Mouse (Mus musculus): Measurements from ENCODE around the gene Selenom. TPM values are rescaled to one million over a fixed set of nuclear protein-coding genes. Genes with fewer than 3 reads are reported as not detected.

The Selenom gene
- polyA plus RNA-seq, 1 experiment from 2014 or later, result 283 TPM

DNA sequence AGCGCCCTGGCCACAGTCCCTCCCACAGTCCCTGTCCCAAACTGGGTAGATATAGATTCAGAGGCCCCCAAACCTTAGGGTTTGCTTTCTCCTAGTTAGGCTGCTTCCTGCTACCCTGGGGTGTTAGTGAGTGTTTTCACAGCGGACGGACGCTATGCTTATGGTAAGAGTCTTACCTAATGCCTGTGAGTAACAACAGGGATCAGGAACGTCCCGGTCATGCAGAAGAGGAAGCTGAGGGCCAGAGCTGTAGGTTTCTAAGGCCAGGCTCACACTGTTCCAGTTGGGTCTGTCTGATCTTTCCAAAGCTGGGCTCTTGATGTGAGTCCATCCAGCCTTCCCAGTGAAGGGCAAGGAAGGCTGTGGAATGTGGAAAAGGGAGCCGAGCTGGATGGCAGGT is 28.1 kb upstream of the Selenom start:
- no peaks in the 10 kb centered on the region for H3K4me1 ChIP-seq (replicated peaks; ENCODE audit: control insufficient read depth, insufficient read depth, low read length)
- H3K27ac ChIP-seq (ENCODE audit: low read depth, low read length), result no peak overlapping the region
- H3K9me3 ChIP-seq (ENCODE audit: control insufficient read depth), result no peaks in the 10 kb centered on the region
- no peaks in the 10 kb centered on the region for H3K27me3 ChIP-seq (replicated peaks; ENCODE audit: control insufficient read depth, insufficient read depth, low read length)
- ATAC-seq, result no peak
- no peaks in the 10 kb centered on the region for H3K36me3 ChIP-seq (ENCODE audit: control insufficient read depth, insufficient read depth)
- H3K4me3 ChIP-seq (ENCODE audit: low read depth, low read length), result no peak overlapping the region
- no peak overlapping the region for H3K4me2 ChIP-seq (replicated peaks; ENCODE audit: low read depth)
- TF ChIP-seq CTCF (IDR thresholded peaks at IDR 0.05; ENCODE audit: low read depth), result no peak
- H3K9ac ChIP-seq (ENCODE audit: low read depth, low read length), result no peak overlapping the region
- 63% methylated on average over 7 of the region's 7 CpGs for WGBS

DNA sequence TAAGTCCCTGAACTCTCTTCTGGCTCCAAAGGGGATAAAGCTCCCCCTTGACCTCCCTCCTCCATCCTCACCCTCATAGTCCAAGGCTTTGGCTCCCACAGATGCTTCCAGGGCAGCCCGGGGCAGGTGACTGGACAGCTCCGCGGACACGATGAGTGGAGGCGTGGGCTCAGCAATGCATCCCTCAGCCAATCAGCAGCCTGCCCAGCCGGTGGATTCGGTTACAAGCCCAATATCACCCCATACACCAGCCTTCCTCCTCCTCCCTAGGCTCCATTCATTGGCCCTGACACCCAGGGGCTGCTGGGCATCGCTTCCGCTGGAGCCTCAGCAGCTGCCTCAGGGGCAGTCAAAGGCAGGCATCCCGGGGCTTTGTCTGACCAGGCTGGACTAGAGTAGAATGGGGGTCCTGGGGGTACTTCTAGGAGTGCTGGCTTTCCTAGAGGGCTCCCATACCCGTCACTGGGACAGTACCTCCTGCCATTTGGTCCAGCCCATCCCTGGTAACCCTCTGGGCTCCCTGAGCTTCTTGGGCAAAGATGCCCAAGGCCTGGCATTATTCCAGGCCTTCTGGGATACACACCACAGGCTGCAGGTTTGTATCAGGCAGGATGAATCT is 26.4 kb upstream of the Selenom start, which contains the start of gene Pla2g3:
TSS of gene Pla2g3 (plus strand) at position 333 of the 619 bp plus-strand sequence.
- WGBS, result 34% methylated on average over 11 of the region's 11 CpGs

DNA sequence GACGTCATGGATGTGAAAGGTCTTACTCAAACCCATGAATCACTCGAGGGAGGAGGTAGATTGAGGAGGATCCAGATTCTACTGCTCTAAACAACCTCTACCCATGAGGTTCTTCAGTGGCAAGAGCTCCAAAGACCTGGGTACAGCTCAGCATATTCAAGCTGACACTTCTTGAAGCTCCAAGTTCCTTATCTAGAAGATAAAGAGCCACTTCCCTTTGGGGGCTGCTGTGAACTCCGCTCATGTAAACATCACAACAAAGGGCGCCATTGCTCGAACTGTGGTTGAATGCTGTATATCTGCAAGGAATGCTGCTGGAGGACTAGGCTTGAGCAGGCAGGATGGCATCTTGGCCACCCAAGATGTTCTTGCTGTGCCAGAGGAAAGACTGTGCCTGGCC is 25.4 kb upstream of the Selenom start:
- 68% methylated on average over 5 of the region's 5 CpGs for whole genome bisulfite sequencing
- H3K27me3 ChIP-seq (replicated peaks; ENCODE audit: control insufficient read depth, insufficient read depth, low read length), result no peaks in the 10 kb centered on the region
- H3K4me1 ChIP-seq (replicated peaks; ENCODE audit: control insufficient read depth, insufficient read depth, low read length), result no peaks in the 10 kb centered on the region
- H3K36me3 ChIP-seq (ENCODE audit: control insufficient read depth, insufficient read depth), result no peaks in the 10 kb centered on the region
- H3K9ac ChIP-seq (ENCODE audit: low read depth, low read length), result no peak overlapping the region
- ATAC-seq, result no peak
- H3K4me3 ChIP-seq (ENCODE audit: low read depth, low read length), result no peak overlapping the region
- H3K27ac ChIP-seq (ENCODE audit: low read depth, low read length), result no peak overlapping the region
- no peak for TF ChIP-seq CTCF (IDR thresholded peaks at IDR 0.05; ENCODE audit: low read depth)
- no peaks in the 10 kb centered on the region for H3K9me3 ChIP-seq (ENCODE audit: control insufficient read depth)
- no peak overlapping the region for H3K4me2 ChIP-seq (replicated peaks; ENCODE audit: low read depth)

More for the DNA sequence above, 26.4 kb upstream of the Selenom start, which contains the start of gene Pla2g3:
- no peaks in the 10 kb centered on the region for H3K4me1 ChIP-seq (replicated peaks; ENCODE audit: control insufficient read depth, insufficient read depth, low read length)
- no peak within 1 kb of the TSS for H3K4me2 ChIP-seq (replicated peaks; ENCODE audit: low read depth)
- no peaks in the 10 kb centered on the region for H3K36me3 ChIP-seq (ENCODE audit: control insufficient read depth, insufficient read depth)
- no peaks in the 10 kb centered on the region for H3K27me3 ChIP-seq (replicated peaks; ENCODE audit: control insufficient read depth, insufficient read depth, low read length)
- no peak for ATAC-seq
- H3K9me3 ChIP-seq (ENCODE audit: control insufficient read depth), result no peaks in the 10 kb centered on the region
- no peak for TF ChIP-seq CTCF (IDR thresholded peaks at IDR 0.05; ENCODE audit: low read depth)
- no peak within 1 kb of the TSS for H3K9ac ChIP-seq (ENCODE audit: low read depth, low read length)
- H3K27ac ChIP-seq (ENCODE audit: low read depth, low read length), result no peak within 1 kb of the TSS
- H3K4me3 ChIP-seq (ENCODE audit: low read depth, low read length), result no peak within 1 kb of the TSS

DNA sequence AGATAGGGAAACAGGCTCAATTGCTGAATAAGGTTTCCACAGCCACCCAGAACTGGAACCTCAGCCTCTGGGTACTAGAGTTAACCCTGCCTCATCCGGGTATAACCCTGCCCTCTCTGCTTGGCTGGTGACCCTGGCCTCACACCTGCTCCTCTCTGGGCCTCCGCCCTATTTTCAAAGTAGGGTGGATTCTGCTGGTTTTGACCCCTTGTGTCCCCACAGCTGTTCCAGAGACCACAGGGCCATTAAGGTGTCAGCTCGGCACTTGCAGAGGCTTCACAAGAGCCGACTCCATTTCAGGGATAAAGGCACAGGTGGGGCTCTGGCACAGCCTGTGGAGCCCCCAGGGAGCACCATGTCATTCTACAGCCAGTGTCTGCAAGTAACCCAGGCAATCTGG is 21.7 kb upstream of the Selenom start:
- H3K4me2 ChIP-seq (replicated peaks; ENCODE audit: low read depth), result no peak overlapping the region
- no peaks in the 10 kb centered on the region for H3K9me3 ChIP-seq (ENCODE audit: control insufficient read depth)
- no peaks in the 10 kb centered on the region for H3K27me3 ChIP-seq (replicated peaks; ENCODE audit: control insufficient read depth, insufficient read depth, low read length)
- WGBS, result 56% methylated on average over 4 of the region's 4 CpGs
- H3K9ac ChIP-seq (ENCODE audit: low read depth, low read length), result no peak overlapping the region
- no peaks in the 10 kb centered on the region for H3K4me1 ChIP-seq (replicated peaks; ENCODE audit: control insufficient read depth, insufficient read depth, low read length)
- no peak overlapping the region for H3K4me3 ChIP-seq (ENCODE audit: low read depth, low read length)
- ATAC-seq, result no peak
- no peak overlapping the region for H3K27ac ChIP-seq (ENCODE audit: low read depth, low read length)
- H3K36me3 ChIP-seq (ENCODE audit: control insufficient read depth, insufficient read depth), result no peaks in the 10 kb centered on the region
- no peak for TF ChIP-seq CTCF (IDR thresholded peaks at IDR 0.05; ENCODE audit: low read depth)

DNA sequence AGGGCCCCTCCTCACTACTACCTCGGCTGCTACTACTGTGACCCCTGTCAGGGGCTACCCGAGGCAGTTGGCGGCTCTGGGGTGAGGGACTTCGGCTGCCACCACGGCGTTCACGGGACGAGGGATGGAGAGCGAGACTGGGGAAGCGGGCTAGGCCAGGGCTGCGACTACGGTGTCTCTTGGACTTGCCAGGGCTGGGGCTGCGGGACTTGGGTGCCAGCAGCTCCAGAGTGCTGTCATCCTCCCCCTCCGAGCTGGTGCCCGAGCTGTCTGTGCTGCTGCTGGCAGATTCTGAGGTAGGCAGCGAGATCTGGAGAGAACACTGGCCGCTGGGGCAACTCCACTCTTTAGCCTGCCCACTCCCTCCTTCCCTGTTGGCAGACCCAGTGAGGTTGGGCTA is 19.6 kb upstream of the Selenom start:
- H3K27me3 ChIP-seq (replicated peaks; ENCODE audit: control insufficient read depth, insufficient read depth, low read length), result no peaks in the 10 kb centered on the region
- ATAC-seq, result no peak
- H3K36me3 ChIP-seq (ENCODE audit: control insufficient read depth, insufficient read depth), result no peaks in the 10 kb centered on the region
- 0 out of 2 replicates have a peak overlapping the region, but pooled peaks have one; percentile 22 for H3K9ac ChIP-seq (ENCODE audit: low read depth, low read length)
- no peak overlapping the region for H3K4me2 ChIP-seq (replicated peaks; ENCODE audit: low read depth)
- no peak for TF ChIP-seq CTCF (IDR thresholded peaks at IDR 0.05; ENCODE audit: low read depth)
- no peaks in the 10 kb centered on the region for H3K9me3 ChIP-seq (ENCODE audit: control insufficient read depth)
- H3K27ac ChIP-seq (ENCODE audit: low read depth, low read length), result no peak overlapping the region
- WGBS, result 84% methylated on average over 17 of the region's 17 CpGs
- H3K4me3 ChIP-seq (ENCODE audit: low read depth, low read length), result no peak overlapping the region
- H3K4me1 ChIP-seq (replicated peaks; ENCODE audit: control insufficient read depth, insufficient read depth, low read length), result no peaks in the 10 kb centered on the region

DNA sequence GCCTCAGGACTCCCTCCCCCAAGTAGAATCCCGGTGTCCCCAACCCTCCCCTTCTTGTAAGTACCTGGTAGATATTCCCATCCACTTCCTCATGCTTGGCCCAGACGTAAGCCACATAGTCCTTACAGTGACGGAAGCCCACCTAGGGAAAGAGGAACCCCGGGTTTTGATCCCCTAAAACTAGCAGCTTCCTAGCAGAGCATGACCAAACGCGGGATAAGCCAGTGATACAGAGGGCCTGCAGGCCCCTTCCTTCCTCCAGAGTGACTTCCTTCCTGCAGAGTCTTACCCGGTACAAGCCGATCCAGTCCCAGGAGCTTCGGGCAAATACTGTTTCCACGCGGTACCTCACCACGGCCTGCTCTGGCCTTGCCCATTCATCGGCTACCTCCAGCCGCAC is 19.0 kb upstream of the Selenom start:
- Histone ChIP-seq H3K4me3 (ENCODE audit: low read depth, low read length) (no peak overlapping the region), H3K9ac (ENCODE audit: low read depth, low read length) (no peak overlapping the region), H3K36me3 (ENCODE audit: control insufficient read depth, insufficient read depth) (no peaks in the 10 kb centered on the region), H3K4me1 (replicated peaks; ENCODE audit: control insufficient read depth, insufficient read depth, low read length) (no peaks in the 10 kb centered on the region), H3K27ac (ENCODE audit: low read depth, low read length) (no peak overlapping the region), H3K4me2 (replicated peaks; ENCODE audit: low read depth) (no peak overlapping the region), H3K27me3 (replicated peaks; ENCODE audit: control insufficient read depth, insufficient read depth, low read length) (no peaks in the 10 kb centered on the region), H3K9me3 (ENCODE audit: control insufficient read depth) (no peaks in the 10 kb centered on the region)
- whole genome bisulfite sequencing, result 84% methylated on average over 14 of the region's 14 CpGs
- no peak for ATAC-seq
- TF ChIP-seq CTCF (IDR thresholded peaks at IDR 0.05; ENCODE audit: low read depth), result no peak

Measured in intestine, postnatal 0 days (tissue).